Mouse (Mus musculus): ENCODE data around the gene Lrch2.

DNA sequence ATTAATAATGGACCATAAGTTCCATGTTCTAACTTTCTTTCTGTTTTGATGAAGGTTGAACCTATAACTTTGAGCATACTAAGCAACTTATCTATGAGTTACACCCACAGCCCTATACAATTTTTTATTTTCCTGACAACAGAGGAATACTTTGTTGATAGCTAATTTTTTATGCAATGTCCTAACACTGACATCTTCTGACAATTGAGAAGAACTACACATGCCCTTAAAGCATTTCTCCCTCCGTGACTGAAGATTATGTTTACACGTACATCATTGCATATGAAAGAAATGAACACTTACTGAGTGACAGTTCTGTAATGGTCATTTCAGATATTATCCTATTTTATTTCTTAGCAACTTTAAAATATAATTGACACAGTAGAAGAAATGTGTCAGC lies 64.3 kb downstream of the Lrch2 start:
- TF ChIP-seq CTCF (IDR thresholded peaks at IDR 0.05; ENCODE audit: extremely low read depth, insufficient read depth, low read length) (no peak), POLR2A (IDR thresholded peaks at IDR 0.05; ENCODE audit: extremely low read depth, insufficient read depth, low read length) (no peak)
